Mouse (Mus musculus) urinary bladder, postnatal 10 days (tissue): Measurements from ENCODE around the gene Gstcd.

Experiments used
- DNase-seq: peaks from one replicate; pipeline ENCODE4 v3.0.0; 2022; ENCODE audit warnings: low spot score

Gene Gstcd

DNA sequence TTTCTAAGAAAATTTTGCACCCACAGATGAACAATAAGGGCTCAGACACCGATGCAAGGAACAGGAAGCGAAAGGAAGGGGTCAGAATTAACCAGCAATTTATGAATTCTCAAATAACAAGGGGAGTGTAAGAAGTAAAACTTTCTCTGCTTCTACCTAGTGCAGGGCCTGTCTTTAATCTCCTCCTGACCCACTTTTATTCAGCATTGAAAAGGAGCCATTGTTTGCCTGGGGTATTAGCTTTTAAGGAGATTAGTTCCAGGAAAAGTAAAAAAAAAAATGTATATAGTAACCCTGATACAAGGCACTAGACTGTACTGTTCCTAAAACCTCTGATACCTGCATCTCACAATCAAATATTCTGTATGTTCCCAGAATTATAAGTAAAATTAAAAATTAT is 64.9 kb downstream of the Gstcd start:
- DNase-seq, result no peak

DNA sequence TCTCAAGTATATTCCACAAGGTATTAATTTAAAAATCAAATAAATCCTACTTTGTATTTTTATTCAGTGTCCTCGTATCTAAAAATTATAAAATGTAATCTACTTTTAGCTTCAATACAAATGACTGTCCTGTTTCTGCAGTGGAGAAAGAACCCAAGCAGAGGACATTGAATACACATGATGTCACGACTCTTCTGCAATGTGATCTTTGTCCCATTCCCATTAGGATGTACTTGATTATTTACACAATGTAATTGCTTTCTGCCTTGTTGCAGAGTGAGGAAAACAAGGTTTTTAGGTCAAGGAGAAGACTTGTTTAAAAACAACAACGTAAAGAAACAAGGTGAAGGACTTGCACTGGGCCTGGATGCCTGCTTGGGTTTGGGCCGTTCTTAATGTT is 84.6 kb downstream of the Gstcd start:
- no peak for DNase-seq

DNA sequence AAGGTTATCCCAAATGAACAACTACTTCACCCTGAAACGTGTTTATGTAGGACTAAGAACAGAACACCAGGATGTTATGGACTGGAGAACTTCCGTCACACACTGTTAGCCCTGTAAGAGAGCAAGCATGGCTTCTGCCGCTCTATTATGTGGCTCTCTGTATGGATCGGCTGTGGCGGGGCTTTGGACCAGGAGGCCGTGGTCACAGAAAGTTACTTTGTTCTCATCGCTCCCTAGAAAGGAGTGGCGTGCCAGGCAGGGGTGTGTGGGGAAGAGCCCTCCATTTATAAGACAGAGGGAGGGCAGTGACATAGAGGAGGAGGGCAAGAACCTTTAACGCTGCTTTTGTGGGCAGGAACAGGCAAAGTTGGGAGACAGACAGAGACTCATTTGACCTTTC is 95.5 kb downstream of the Gstcd start:
- no peak for DNase-seq

DNA sequence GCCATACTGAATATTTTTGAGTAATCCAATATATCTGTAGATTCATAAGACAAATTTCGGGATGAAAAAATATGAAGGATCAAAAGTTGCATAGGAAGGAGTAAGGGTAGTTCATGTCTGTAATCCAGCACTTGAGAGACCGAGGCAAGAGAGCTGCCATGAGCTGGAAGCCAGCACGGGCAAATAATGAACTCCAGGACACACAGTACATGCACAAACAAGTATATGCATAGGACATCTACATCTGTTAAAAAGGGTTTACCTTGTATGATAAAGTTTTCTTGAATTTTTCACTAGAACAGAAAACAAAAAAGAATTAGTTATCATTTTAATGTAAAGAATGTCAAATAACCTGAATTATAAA is 95.9 kb downstream of the Gstcd start:
- no peak for DNase-seq

DNA sequence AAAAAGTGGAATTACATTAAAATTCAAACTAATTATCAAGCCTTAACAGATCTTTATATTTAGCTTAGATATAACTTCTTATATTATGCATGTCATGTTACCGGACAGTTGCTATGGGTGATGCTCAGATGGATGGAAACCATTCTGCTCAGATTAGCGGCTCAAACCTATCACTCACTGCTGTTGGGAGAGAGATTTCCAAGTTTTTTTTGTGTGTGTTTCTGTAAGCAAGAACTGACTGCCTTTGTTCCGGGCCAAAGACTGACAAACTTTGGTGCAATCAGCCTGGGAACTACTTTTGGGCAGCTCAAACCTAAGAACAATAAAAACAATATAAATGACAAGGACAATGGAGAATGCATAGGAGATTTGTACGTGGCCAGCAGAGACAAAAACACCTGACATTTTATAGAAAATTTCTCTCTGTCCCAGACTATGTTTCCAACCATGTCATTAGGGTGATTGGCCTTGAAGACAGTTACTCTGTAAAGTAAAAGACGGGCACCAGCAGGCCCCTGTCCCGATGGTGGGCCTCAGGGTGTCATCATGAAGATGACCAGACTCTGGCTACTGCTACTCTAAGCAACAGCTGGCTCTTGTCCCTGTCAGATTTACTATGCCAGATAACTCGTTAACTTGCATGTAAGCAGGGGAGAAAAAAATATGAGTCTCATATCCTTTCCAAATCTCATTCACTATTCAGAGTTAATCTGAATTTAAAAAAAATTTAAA is 96.5 kb downstream of the Gstcd start:
- no peak for DNase-seq

DNA sequence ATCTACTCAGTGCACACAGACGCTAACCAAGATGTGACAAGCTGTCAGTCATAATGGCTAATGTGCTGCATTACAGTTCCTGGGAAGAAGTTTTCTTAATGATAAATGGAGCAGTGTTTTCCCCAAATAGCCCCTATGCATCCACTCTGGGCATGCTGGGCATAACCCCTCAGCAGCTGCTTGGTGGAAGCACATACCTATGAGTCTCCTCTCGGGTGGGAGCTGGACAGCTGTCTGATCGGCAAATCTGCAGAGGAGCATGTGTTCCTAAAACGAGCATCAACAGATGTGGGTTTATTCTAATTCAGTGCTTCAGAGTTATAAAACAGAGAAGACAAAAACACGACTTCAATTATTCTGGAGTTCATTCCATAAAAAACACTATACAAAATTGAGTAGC is 105.6 kb downstream of the Gstcd start:
- no peak for DNase-seq

DNA sequence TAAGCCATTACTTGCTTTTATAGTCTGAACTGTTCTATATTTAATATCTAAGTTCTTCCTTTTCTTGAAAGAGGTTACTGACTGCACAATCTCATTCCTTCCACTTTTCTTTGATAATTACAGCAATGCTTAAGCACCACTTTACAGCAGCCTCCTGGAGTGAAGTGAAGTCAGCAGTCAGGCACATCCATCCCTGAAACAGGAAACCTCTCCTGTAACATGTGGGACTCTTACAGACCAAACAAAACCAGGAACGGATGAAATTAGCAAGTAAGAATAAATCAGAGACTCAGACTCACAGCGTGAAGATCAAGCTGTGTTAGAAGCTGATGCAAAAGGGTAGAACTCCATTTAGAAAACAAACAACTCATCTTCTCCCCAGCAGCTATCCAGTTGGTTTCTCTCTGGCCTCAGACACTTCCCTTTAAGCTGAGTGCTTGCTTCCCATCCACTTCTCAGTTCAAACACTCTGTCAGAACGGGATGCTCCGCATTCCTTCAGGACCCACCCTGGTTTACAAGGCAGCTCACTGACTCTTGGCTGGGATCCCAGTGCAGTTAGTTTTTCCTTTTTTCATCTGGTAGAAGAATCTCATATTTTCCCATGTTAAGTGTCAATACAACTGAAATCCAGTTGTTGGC is 107.9 kb downstream of the Gstcd start:
- DNase-seq, result no peak

DNA sequence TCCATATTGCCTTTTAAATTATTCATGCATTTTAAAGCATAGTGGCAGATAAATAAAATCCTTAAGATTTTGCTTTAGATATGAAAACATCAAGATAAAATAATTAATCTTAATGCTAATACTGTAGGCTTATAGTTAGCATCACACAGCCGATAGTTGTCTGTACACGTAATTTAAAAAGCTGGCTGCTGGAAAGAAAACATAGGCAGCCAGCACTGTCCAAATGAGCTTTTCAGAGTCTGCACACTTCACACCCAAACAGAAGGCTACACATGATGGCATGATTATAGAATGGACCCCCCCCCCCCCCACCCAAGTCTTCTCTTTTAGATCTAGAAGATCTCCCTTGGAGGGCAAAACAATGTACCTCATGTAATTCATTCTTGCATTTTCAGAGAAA is 109.9 kb downstream of the Gstcd start:
- no peak for DNase-seq

DNA sequence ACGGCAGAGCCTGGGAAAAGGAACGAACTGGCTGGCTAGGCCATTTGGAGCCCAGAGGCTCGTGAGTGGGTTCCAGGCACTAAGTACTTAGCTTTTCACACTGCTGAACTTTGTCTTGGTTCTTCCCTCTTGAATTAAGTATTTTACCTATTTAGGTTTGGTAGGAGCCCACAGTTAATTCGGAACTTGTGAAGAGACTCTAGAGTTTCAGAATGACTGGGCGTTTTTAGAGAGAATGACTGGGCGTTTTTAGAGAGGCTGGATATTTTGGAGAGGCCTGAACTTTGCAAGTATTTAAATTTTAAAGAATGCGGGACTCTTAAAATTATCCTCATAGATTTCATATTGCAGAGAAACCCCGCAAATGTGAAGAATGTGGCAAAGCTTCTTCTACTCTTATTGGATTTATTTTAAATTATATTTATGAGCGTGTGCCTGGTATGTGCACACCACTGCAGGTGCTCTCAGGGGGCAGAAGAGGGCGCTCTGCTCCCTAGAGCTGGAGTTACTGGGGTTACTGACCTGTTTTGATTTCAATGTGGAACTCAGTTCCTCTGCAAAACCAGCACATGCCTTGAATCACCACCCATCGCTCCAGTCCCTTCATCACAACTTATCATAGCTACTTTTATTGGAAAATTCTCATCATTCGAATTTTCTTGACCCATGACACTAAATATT is 111.9 kb downstream of the Gstcd start:
- DNase-seq, result no peak

DNA sequence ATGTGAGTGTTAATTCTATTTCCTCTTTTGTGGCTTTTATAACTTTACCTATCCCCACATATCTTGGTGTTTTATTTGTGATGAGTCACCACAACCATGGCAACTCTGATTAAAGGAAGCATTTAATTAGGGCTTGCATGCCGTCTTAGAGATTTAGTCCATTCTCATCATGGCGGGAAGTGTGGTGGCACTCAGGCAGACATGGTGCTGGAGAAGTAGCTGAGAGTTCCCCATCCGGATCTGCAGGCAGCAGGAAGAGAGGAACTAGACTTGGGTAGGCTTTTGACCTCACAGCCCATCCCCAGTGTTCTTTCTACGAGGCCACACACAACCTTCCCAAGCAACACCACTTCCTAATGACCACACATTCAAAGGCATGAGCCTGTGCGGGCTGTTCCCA is 125.6 kb downstream of the Gstcd start:
- no peak for DNase-seq

DNA sequence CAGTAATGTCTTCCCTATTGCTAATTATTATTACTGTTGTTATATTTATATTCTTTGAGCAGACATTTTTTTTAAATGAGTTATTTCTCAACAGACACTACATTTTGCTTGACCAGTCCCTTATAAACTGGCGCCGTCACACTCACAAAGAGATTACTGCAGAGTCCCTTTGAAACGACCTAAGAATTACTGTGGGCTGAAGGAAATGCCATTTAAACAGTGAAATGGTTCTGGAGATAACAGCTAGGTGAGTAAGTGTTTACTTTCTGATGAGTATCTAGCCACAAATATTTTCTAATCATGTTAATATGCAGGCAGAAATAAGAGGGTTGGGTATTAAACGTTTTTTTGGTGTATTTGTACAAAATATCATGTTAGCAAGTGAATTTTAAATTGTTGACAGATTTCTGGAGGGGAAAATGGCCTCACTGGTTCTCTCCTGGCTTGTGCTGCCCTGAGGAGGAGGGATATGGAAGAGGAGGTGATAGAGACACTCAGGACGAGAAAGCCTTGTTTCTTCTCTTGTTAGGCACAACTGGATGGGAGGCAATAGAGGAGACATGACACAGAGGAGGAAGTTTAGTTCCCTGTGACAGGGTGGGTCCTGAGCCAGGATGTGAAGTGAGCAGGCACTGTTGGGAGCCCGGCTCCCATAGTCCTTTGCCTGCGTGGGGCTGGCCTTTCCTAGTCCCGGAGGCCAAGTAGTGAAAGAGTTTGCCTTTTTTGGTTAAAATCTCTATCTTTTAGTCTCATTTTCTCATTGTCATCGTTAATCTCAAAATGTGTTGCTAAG is 126.9 kb downstream of the Gstcd start:
- no peak for DNase-seq

DNA sequence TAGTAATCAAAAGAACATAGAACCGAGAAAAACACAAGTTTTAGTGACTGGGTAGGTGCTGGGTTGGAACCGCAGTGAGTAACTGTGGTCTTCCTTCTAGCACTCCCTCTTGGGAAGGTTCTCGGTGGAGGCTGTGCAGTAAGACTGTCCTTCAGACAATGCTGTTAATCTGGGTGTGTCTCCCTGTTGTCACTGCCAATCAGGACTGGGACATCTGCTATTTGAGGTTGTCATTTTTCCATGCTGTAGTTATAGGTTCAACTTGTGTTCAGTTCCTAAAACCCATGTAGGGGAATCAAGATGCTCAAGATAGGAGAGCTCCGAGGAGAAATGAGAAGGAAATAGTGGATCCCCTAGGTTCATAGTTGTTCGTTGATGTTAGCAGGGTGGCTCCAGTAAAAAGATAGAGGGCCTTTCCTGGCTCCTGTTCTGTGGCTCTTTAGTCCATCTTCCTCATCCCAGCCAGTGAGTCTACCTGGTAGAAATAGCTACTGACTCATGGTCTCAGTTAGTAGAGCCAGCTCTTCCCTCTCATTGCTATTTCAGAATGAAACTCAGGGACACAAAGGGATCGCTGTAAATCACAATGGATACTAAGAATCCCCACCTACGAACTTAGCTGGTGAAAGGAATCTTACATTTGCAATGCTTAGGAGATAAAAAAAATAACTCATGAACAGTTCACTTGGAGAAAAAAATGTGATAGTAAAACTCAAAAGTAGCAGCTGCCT is 129.0 kb downstream of the Gstcd start:
- DNase-seq, result no peak

DNA sequence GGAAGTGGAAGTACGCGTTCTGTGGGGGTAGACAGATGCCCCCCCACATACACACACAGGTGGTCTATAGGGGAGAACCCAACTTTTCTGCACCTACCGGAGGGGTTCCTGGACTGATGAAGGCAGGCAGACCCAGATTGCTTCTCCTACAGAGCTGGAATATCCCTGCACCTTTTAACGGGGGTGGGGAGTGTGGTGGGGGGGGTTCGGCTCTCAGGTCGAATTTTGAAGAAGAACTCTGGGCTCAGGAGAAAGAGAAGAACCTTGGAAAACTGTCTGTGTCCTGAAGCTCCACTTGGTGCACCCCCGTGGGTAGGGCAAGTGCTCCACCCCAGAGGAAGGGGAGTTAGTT is 141.3 kb downstream of the Gstcd start:
- DNase-seq, result no peak

DNA sequence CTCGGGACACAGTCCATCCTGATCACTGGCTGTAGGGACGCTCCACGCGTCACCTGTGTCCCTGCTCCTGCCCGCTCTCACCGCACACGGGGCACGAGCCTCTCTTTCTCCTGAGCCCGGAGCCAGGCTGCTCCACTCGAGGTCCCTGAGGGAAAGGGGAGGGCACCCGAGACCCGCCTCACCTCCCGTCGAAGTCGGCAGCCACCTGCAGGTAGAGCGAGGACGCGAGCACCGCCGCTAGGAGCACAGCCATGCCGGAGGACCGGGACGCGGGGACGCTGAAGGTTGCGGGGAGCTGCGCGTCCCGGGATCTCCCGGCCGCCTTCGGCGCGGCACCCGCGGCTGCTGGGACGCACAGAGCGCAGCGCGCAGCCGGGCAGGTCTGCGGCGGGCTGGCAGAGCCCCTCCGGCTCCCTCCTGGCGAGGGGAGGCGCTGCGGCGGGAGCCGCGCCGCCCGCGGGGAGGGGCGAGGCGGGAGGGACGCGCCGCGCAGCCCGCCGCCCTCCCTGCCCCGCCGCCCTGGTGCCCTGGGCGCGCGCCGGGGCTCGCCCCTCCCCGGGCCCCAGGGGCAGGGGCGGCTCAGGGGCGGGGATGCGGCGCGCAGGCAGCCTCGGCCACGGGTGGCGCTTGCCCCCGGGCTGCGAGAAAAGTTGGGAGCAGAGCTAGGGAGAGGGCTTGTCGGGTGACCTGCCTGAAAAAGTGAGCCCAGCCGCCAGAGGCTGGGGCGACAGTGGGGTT is 141.9 kb downstream of the Gstcd start, which contains the start of gene Npnt:
Gene Npnt (minus strand): TSS at position 501 of the 738 bp plus-strand sequence.
- no peak for DNase-seq

DNA sequence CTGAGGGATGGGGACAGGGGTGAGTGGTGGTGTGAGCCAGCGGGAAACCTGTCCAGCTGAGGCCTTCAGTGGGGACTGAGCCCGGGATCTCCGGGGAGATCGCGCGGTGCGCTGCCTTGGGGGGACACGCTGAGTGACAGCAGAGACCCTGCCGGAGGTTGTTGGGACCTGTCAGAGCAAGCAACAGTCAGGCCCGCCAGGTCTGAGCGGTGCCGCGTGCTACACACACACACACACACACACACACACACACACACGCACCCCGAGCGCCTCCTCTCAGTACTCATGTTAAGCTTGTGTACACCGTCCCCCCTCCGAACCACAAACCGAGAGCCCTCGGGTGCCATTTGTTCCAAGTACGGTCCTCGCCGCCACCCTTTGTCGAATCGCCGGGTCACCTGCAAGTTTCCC is 142.4 kb downstream of the Gstcd start:
- no peak for DNase-seq

DNA sequence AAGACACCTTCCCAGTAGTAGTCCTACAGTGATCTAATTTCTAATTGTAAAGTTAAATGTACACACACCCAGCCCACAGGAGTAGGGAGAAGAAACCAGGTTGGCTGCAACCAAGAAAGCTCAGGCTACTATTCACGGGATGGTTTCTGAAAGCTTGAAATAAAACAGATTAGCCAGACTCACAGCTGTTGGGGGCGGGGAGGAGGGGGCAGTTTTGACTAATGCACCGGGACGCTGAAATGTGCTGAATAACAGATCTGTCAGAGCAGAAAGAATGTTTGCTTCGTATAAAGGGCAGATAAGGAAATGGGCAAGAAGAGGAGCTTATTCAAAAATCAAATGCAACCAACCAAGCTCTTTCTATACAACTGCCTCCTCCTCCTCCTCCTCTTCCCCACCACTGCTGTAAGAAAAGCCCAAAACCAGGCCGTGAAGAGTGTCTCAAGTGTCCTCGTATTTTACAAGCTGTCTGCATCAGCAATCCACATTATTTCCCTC is 143.5 kb downstream of the Gstcd start:
- no peak for DNase-seq

DNA sequence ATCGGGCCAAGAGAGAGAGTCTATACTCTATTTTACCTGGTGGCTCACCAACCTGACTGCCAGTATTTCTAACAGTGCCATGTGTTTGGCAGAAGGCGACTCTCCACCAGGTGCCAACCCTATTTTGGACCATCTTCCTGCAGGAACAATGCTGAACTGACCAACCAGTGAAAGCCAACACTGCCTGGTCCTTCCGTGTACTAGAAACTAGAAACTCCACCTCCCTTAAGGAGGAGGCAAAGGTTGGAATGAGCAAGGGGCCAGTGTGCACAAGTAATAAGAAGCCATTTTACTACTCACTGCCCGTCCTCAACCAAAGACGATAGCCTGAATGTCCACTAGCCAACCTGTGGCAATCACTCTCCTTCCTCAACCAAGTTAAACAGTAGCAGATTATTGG is 145.7 kb downstream of the Gstcd start:
- DNase-seq, result no peak

DNA sequence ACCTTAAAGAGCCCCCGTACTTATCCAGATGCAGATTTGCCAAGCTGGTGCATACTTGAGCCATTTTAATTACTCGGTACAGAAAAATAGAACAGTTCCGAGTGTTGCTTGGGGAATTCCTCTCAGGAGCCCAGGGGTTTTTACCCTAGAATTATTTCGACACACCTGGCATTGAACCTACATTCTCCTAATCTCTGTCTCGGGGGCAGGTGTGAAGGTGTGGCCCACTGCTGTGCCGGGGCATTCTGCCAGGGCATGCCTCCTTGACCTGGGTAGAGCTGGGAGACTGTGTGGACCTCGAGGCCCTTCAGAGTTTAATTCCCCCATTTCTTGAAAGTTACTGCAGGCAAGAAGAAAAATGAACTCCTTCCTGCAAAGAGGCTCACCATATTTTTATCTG is 146.2 kb downstream of the Gstcd start:
- no peak for DNase-seq

DNA sequence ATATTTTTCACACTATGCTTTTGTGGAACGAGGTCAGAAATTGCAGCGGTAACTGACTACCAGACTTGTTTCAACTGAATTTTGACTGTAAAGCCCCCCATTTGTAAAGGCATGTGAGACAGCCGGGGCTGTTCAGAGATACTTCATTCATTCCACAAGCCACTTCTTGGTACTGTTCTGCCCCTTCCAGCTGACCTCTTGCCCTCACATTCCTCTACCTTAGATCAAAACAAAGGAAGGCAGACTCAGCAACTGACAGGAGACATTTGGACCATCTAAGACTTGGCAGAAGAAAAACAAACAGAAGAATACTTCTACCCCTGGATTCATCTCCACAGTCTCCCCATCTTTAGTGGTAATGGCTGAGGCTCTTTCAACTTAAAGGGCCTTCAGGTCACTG is 147.2 kb downstream of the Gstcd start:
- no peak for DNase-seq

DNA sequence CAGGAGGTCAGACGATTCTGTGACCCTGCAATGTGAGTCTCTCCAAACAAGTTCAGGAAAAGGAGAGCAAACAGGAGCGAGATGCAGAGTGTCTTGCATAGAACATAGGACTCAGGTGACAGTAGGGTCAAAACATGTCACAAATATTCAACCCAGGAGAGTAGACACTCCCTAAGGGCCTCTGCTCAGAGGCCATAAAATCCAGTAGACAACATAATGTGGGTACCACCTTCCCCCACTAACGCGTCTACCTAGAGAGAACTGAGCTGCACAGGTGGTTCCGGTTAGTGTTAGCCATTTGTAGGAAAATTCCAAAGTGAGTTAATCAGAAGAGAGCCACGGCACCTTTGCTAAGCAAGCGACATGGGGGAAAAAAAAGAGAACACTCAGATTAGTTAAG is 147.6 kb downstream of the Gstcd start:
- no peak for DNase-seq

DNA sequence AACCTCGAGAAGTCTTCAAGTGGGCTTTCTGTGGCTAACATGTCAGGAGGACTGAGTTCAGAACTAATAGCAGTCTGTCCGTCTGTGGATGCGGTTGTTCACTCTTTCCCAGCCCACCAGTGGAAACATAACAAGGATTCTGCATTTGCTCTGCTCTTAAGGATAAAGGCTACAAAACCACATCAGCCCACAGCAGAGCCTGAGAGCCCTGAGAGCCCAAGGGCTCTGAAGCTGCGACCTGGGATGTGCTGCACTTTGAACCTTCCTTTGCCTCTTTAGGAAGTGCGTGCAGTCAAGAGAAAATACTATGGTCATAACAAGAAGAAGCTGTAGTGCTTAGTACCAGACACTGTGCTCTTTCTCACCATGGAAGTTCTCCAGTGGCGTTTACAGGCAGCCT is 149.1 kb downstream of the Gstcd start:
- no peak for DNase-seq
